Mouse (Mus musculus): Measurements from ENCODE around the gene Ehbp1l1.
A peak's percentile ranks its signal among the peaks of the same experiment; 100 is the strongest.

The Ehbp1l1 gene

DNA sequence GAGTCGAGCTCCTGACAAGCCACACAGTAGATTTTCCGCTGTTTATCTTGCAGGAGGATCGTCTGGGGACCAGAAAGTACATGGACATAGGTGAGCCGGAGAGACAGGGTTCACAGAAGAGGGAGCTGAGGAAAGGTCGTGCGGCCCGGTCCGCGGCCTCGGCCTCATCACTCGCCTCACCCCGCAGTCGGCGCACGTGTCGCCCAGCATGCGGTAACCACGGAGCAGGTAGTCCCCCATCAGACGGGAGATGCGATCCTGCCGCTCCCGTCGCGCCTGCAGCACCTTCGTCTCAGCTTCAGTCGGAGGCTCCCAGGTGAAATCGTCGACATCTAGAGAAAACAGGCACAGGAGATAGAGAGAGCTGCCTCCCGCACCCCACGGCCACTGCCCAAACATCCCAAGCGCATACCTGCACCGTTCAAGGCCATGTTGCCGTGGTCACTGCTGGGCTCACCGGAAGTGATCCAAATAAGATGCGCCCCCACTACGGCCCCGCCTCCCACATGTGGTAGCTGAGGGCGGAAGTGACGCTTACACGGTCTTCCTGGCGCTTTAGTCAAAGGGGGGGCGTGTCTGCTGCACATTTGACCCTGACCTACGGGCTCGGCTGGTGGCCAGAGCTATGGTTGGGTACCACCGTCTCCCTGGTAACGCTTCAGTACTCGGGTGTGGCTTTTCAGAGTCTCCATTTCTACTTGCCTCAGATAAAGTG, 5.3 kb upstream of the Ehbp1l1 start:
- peak; percentile 89 for DNase-seq

DNA sequence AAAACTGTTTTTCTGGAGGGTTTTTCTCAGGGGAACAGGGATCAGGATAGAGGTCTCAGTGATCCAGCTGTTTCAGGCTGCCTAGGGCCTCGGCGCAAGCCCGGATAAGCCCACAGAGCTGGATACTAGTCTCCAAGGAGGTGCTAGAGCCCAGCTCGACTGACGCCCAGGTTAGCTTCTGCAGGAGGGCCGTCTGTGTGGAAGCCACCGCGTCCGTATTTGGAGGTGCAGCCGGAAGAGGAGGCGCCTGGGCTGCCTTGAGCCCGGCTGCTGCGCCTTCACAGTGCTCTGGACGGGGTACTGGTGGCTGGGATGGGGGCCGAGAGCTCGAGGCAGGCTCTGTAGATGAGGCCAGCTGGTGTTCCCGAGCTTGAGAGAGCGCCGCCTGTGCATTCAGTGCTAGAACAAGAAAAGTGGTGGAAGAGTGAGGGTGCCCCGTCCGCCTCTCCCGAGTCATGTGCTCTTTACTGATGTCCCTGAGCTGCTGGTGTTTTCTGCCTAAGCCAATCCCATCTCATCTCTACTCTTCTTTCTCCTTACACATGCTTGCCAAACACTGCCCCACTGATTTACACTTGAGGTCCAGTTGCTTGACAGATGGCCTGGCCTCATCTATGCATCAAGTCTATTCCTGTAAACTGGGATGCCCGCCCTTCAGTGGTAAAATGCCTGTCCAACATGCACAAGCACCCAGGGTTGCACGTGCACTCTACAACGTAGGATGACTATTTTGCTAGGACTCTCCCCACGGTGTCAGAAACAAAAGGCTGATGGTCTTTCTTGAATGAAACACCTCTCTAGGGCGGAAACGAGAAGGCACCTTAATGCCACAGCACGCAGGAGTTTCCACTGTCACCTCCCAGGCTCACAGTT, 4.4 kb upstream of the Ehbp1l1 start:
- DNase-seq: no peak

DNA sequence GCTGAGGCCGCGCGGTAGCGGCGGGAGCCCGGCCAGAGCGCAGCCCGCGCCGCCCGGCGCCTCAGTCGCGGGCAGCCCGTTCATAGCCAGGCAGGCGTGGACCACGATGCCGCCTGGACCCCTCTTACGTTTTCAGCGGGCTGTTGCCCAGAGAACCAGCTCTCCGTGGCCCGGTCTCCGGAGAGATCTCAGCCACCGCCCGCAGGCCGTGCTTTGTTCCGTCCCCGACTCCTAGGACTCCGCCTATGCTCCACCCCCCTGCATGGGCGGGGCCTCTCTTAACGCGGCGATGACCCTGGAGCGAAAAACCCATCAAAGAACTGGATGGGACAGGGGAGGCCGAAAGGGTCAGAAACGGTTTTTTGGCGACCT, 3.3 kb upstream of the Ehbp1l1 start, which contains the start of gene Fam89b:
Fam89b (minus strand) TSS at position 210 of the 372 bp plus-strand sequence.
- peak; percentile 75 for DNase-seq

DNA sequence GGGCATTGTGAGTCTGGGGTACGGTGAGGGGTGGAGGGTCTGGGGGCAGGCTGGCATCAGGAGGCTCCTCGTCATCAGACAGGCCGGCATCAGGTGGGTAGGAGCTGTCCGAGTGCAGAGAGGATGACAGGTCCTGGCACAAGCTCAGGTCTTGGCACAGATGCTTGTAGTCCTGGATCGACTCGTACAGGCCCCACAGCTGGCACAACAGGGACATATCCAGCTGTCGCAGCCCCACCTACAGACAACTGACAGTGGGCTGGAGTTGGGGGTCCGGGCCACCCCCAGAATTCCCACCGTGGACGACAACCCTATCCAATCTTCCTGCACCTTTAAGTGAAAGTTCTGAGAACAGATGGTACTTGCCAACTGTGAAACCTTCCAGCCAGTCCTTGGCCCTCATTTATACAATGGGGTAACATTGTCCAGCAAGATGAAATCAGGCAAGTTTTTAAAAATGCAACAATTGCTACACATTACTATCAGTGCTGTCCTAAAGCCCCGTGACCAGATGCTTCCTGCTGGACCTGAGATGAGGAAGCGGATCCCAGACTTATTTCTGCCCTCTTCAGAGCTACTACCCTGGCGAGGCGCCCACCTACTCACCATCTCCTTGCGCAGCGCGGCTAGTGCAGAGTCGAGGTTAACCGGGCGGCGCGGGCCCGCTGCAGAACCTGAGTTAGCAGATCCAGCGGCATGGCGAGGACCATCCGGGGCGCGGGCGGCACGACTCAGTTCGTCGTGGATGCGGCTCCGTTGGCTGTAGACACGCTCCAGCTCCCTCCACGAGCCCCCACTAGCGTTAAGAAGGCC, 2.7 kb upstream of the Ehbp1l1 start:
- peak; percentile 49 for DNase-seq

DNA sequence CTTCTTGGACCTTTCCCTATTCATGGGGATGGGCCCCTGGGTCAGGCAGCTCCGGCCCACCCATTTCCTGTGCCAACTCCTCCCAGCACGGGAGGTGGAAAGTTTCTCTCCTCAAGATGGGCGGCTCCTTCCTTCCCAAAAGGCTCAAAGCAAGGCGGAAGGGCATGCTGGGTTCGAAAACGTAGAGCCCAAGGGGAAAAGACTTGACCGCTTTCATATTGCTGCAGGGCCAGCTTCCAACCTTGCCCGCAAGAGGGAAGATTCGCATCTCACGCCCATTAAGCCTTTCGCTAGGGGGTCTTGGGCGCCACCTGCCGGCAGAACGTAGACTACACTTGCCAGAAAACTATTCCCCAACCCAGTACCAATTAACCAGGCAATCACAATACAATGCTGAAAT, 1.6 kb upstream of the Ehbp1l1 start:
- peak; percentile 83 for DNase-seq

DNA sequence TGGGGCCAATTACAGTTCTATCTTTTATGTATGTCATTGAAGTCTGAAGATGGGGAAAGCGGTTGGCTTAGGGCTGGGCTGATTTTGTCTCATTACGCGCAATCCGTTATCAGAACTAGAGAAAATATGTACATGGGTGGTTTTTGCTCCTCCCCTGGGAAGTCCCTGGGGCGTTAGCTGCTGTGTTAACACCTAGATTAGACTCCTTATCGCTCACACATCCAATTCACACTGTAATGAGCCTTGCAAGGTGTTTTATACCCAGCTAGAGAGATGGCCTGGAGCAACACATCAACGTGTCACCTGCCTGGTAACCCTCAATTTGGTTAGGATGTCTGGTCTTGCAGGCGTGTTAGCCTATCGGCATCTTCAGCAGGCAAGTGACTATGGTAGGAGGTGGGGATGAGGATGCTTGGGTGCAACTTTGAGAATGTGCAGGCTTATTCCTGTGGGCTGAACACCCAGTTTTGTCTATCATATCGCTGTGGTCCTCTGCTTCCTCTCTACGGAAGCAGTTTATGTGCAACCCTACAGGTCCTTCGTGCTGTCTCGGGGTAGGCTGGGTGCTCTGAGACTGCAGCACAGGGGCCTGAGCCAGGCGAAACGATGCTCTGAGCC, 953 bp upstream of the Ehbp1l1 start:
- DNase-seq: no peak

DNA sequence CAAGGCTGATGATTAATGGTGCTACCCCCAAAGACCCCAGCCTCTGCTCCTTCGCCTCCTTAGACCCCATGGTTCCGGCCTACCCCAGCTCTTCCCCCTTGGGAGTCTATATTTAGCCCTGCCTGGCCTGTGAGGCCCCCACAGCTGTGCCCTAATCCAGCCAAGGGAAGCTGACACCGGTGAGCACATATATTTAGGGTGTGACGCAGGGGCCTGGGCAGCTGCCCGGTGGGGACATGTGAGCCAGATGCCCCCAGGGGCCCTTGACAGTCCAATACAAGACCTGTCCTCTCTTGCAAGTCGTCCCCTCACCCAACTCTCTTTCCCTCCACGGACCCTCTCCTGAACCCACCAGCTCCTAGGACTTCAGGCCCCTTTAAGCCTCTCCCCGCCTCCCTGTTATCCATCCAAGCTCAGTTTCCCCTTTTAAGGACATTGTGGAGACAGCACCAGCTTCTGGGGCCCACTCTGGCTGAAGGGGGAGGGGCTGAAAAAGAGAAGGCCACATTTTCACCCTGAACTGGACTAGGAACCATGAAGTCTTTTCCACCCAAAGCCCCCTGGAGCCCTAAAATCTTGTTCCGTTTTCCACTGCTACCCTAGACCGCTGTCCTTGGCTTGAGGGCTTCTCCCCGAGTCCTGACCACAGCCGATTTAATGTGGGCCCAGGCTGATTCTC, 949 bp downstream of the Ehbp1l1 start:
- DNase-seq: no peak

DNA sequence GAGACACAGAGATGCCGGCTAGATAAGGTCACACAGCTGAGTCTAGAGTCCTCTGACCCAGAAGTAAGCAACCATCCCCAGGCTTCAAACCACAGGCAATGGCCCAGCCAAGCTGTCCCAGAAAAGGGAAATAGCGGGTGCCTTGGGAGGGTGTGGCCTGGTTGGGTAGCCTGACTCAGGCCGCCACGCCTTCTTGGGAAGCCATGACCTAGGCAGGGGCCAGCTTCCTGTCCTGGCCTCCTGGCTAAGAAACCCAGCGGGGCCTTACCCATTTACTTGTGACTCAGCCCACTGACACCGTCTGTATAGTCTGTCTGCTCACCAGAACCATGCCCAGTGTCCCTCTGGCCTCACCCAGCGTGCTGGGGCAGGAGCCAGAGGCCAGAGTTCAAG, 1.6 kb downstream of the Ehbp1l1 start:
- no peak for DNase-seq

DNA sequence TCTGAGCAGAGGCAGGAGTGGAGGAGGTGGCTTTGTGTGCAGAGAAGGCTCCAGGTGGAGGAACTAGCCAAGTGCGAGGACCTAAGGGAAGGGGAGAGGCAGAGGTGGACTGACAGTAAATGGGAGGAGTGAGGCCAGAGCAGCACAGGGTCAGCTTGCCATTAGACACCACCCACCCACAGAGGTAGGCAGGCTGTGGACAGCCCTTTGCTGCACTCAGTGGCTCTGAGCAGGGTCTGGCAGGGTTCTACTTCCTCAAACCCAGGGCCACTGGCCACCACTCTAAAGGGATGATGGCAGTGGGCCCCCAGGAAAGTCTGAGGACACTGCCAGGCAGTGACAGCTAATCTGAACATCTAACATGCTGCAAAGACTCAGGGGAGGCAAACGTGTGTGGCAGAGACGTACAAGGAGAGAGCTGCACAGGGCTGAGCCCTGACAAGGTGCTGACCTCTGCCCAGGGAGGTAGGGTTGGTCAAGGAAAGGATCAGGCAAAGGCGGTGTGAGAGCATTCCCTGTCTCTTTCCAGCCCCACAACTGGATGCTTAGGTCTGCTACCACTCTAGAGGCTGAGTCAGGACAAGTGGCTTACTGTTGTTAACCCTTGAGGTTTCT, 2.1 kb downstream of the Ehbp1l1 start:
- no peak for DNase-seq

DNA sequence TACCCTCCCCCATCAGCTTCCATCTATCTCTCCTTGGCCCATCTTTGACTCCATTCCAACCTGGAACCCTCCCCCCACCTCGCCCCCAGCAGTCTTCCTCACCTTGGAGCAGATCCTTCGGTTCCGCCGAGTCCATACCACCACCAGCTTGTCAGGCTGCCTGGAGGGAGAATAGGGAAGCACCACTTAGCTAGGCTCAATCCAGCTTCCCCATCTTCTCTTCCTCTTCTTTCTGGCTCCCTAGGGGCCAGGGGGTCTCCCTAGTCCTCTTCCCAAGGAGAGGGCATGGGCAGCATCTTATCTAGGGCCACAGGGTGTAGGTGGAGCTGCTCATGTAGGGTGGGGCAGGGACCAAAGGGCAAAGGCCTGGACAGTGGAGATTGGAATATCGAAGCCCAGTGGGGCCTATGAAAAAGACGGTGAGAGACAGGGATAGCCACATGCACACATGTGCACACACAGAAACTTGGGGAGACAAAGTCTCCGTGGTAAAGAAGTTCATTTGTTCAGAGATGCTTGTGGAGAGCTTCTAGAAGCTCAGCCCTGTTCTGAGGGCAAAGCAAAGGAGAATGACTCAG, 3.2 kb downstream of the Ehbp1l1 start:
- no peak for DNase-seq

DNA sequence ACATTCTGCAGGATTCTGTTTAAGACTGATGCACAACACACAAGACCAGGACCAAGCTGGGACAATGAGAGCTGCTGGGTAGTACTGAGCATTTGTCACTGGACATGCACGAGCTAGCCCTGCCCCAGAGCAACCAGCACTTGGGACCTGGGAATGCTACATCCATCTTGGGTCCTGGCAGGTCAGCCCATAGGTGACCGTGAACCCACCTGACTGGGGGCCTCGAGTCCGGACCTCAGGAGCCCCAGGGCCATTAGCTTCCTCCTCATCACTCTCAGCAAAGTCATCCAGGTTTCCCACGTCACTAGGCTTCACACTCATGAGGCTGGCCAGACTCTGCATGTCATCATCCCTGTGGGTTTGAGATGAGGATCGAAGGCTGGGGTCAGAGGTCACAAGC, 4.9 kb downstream of the Ehbp1l1 start:
- no peak for DNase-seq

DNA sequence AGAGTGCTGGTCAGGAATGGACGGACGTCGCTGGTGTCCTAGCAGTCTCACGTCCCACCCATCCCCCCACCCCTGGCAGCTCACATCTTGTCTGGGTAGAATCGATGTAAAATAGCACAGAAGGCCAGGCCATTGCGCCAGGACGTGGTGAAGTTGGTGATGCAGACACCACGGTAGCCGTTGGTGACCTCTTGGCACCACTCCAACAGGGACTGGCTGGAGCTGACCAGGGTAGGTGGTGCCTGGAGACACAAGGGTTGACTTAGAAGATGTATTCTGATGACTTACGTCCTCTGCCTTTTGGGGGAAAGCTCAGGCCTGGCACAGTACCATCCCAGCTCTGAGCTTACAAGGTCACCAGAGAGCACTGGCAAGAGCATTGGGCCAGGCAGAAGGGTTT, 9.2 kb downstream of the Ehbp1l1 start:
- no peak for DNase-seq

DNA sequence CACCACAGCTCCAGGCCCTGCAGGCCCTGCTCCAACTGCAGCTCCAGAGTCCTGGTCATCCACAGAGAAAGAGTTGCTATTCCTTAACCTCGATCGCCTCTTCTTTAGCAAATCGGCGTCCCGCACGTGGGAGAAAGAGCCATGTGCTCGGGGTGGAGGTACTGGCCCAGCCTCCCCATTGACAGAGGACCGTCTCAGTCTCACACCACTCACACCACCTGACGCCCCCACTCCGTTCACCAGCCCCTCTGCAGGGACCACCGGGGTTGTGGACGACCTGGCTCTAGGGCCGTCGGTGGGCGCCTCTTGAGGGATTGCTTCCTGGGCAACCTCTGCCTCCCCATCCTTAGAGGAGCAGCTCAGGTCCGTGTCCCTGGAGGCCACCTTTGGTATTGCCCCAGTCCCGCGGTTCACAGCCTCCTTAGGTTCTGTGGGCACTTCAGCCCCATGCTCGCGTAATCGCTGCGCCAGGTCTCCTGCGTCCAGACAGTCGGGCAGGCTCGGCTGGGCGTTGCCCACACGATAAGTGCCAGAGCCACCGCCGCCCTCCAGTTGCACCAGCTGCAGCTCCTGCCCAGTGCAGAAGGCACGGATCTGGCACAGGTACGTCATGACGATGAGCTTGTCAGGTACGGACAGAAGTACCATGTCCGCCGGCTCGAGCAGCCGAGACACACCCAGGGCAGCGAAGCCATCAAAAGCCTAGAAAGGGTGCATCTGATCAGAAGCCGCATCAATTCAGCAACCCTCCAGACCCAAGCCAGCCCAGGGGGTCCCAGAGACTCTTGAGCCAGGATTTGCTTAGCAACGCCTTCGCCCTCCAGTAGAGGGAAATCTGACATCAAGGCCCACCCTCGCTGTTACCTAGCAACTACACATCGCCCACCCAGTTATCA, 10.1 kb downstream of the Ehbp1l1 start:
- no peak for DNase-seq

DNA sequence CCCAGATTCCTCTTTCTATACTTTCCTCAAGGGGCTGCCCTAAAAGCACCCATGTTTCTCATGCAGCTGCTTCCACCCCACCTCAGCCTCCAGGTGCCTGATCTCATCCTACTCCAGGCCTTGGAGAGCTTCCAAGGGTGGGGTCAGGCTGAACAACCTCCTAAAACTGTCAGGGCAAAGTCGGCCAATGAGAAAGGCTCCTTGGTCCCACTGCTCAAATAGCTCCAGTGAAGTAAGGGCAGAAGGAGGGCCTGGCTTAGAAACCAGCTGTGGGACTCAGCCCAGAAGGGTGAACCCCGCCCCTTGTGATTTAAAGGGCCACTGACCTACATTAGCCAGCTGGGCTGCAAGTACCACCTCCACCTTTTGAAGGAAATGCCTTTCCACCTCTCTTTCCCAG, 12.4 kb downstream of the Ehbp1l1 start:
- no peak for DNase-seq

DNA sequence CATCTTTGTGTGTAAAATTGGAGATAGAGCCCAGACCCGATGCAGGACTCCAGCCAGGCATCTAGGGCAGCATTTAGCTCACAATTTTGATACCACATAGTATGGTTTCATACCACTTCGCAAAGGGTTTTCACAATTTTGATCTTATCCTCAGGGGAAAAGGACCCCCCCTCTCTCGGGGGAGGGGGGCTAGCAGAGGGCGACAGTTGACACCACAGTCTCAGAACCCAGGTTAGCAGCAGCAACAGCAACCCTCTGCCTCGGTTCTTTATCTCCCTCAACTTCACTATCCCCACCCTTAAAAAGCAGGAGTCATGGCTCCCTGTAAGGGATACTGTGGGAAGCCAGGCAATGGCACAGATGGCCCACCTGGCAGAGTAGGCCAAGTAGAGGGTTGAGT, 12.9 kb downstream of the Ehbp1l1 start:
- DNase-seq: no peak

DNA sequence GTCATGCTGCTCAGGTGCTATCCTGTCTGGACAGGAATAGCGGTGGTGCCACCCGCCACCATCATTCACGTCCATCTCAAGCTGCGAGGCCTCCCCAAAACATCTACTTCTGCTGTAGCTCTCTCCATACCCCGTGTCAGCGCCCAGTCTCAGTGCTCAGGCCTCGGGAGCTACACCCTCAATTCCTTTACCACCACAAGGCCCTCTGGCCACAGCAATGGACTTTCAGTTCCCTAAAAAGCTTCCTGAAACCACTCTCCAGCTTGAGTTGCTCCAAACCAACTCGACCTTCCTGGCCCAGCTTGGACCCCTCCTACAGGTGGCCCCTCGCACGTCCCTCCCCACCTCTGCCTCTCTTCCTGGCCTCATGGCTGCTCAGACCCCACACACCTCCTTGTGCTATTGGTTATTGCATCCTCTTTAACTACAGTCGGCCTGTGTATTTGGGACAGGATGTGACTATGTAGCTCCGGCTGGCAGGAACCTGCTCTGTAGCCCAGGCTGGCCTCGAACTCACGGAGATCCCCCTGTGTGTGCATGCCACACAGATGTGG, 14.1 kb downstream of the Ehbp1l1 start:
- DNase-seq: no peak

DNA sequence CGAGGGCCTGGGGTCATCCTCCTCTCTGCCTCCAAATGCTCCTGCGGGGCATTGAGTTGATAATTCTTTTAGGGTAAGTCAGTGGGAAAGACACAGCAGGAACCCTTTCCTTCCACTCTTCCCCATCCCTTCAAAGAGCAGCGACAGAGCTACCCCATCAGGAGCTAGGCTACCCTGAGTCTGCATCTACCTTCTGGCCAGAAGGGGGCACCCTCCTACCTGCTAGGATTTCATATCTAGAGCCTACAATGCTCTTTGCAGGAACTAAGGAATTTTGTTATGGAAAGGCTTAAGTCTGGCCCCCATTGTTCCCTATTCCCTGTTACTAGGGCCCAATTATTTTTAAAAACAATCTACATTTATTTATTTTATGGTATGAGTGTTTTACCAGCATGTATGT, 14.9 kb downstream of the Ehbp1l1 start:
- DNase-seq: peak; percentile 70

DNA sequence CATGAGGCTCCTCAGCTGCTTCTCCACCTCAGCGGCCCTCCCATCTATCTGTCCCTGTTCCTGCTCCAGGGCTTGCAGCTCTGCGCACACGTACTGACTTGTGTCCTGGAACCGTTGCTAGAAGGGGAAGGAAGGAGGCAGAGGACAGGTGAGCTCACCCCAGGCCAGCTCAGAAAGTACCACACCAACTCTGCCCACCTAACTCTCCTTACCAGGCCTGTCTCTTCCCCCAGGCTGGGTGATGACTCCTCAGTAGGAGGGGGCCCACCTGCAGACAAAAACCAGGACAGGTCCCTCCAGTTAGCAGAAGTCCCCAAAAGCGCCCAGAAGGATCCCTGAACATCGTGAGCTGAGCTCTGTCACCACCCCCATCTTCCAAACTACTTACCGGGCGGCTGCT, 15.5 kb downstream of the Ehbp1l1 start:
- DNase-seq: no peak

DNA sequence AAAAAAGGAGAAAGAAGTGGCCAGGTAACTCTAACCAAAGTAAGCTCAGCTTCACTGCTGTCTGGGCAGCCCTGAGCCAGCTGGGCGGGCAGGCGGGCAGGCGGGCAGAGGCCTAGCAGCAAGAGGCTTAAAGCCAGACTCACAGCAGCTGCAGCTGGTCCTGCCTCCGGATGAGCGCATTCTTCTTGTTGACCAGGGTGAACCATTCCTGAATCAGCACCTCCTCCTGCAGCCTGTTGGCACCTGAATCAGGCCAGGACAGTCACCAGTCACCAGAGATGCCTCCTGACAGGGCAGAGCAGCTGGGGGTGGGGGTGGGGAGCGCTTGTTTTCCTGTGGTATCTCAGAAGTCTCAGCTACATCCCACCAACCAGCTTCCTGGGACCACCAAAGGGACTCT, 16.0 kb downstream of the Ehbp1l1 start:
- no peak for DNase-seq
